ENCODE assay signal across 8 mouse cellular contexts in the genomic region with DNA sequence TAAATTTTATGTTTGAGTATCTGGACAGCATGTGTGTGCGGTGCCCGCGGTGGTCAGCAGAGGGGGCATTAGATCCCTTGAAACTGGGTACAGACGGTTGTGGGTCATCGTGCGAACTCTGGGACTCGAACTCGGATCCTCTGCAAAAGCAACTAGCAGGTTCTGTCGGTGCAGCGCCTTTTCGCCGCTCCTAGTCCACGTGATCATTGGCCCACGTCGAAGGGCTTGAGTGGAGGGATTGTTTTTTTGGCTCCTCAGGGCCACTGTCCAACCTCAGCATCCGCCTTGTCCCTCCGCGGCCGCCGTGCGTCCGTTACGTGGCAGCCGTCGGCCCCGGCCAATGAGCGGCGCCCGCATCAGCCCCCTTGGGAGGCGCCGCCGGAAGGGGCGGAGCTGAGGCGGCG. TPM values are rescaled to one million over a fixed set of nuclear protein-coding genes. Genes with fewer than 3 reads are reported as not detected.
DNase-seq lines count a peak whose midpoint lies in the region; ATAC-seq and TF ChIP-seq lines count a peak whose summit lies in the region.

Gene Tmed2, plus strand, starts transcription at position 313 of the 404 bp plus-strand sequence.

- peak; percentile 59 for TF ChIP-seq EP300 in liver, embryonic 14.5 days (IDR thresholded peaks at IDR 0.05; ENCODE audit: low read depth)
- TF ChIP-seq EP300 in stomach, postnatal 0 days (optimal IDR thresholded peaks at IDR 0.05), result no peak

- H3K27ac ChIP-seq in forebrain, embryonic 10.5 days, result peak within 1 kb of the TSS; percentile 91
- H3K27ac ChIP-seq in heart, embryonic 15.5 days, result peak within 1 kb of the TSS; percentile 84
- H3K27ac ChIP-seq in liver, embryonic 14.5 days, result peak within 1 kb of the TSS; percentile 62
- peak within 1 kb of the TSS; percentile 56 for H3K27ac ChIP-seq in neural tube, embryonic 11.5 days (ENCODE audit: low read depth, low read length)
- peak within 1 kb of the TSS; percentile 96 for H3K27ac ChIP-seq in stomach, postnatal 0 days (replicated peaks)

- ATAC-seq in heart, embryonic 15.5 days (replicated peaks; ENCODE audit: insufficient number of reproducible peaks, insufficient read depth, low FRiP score, low read depth), result peak; percentile 92
- ATAC-seq in liver, embryonic 14.5 days (ENCODE audit: insufficient read depth), result peak; percentile 94
- peak; percentile 95 for ATAC-seq in neural tube, embryonic 11.5 days (ENCODE audit: insufficient read depth, low FRiP score, low TSS enrichment)
- ATAC-seq in stomach, postnatal 0 days (ENCODE audit: low FRiP score, low TSS enrichment), result peak; percentile 94

- H3K36me3 ChIP-seq in forebrain, embryonic 10.5 days (replicated peaks), result peaks cover 32% of the 10 kb centered on the region
- peaks cover 24% of the 10 kb centered on the region for H3K36me3 ChIP-seq in heart, embryonic 15.5 days
- peaks cover 26% of the 10 kb centered on the region for H3K36me3 ChIP-seq in liver, embryonic 14.5 days (replicated peaks; ENCODE audit: control insufficient read depth, insufficient read depth, low read depth)
- peaks cover 10% of the 10 kb centered on the region; the same call in 1 of the 2 replicates for H3K36me3 ChIP-seq in neural tube, embryonic 11.5 days (ENCODE audit: control insufficient read depth, insufficient read depth, low read length)
- H3K36me3 ChIP-seq in stomach, postnatal 0 days (ENCODE audit: control insufficient read depth, insufficient read depth, low read length), result peaks cover 12% of the 10 kb centered on the region

- H3K9me3 ChIP-seq in forebrain, embryonic 10.5 days, result no peaks in the 10 kb centered on the region
- no peaks in the 10 kb centered on the region for H3K9me3 ChIP-seq in heart, embryonic 15.5 days (replicated peaks)
- no peaks in the 10 kb centered on the region for H3K9me3 ChIP-seq in liver, embryonic 14.5 days (ENCODE audit: control insufficient read depth, low read length)
- H3K9me3 ChIP-seq in neural tube, embryonic 11.5 days (ENCODE audit: control insufficient read depth, low read length), result no peaks in the 10 kb centered on the region
- H3K9me3 ChIP-seq in stomach, postnatal 0 days (ENCODE audit: control insufficient read depth, low read length), result no peaks in the 10 kb centered on the region

- TF ChIP-seq CTCF in liver, embryonic 14.5 days (IDR thresholded peaks at IDR 0.05; ENCODE audit: low read depth), result peak; percentile 61
- TF ChIP-seq CTCF in stomach, postnatal 0 days (IDR thresholded peaks at IDR 0.05; ENCODE audit: low read depth), result peak; percentile 58

- peak within 1 kb of the TSS; percentile 62 for H3K4me2 ChIP-seq in heart, embryonic 15.5 days
- H3K4me2 ChIP-seq in liver, embryonic 14.5 days (ENCODE audit: low read depth), result peak within 1 kb of the TSS; percentile 88
- peak within 1 kb of the TSS; percentile 70 for H3K4me2 ChIP-seq in neural tube, embryonic 11.5 days (ENCODE audit: low read depth)
- H3K4me2 ChIP-seq in stomach, postnatal 0 days (replicated peaks; ENCODE audit: low read depth), result peak within 1 kb of the TSS; percentile 62

- peaks cover 23% of the 10 kb centered on the region for H3K4me1 ChIP-seq in forebrain, embryonic 10.5 days
- peaks cover 20% of the 10 kb centered on the region for H3K4me1 ChIP-seq in heart, embryonic 15.5 days (replicated peaks)
- H3K4me1 ChIP-seq in liver, embryonic 14.5 days (replicated peaks; ENCODE audit: control insufficient read depth in 2 of 2, insufficient read depth in 2 of 2, low read length in 1 of 2), result peaks cover 9 to 11% of the 10 kb centered on the region in 2 experiments
- H3K4me1 ChIP-seq in neural tube, embryonic 11.5 days (ENCODE audit: control insufficient read depth, insufficient read depth, low read length), result peaks cover 5% of the 10 kb centered on the region; the same call in 1 of the 2 replicates
- no peaks in the 10 kb centered on the region for H3K4me1 ChIP-seq in stomach, postnatal 0 days (replicated peaks; ENCODE audit: control insufficient read depth, insufficient read depth)

- H3K27me3 ChIP-seq in forebrain, embryonic 10.5 days (ENCODE audit: poor library complexity, severe bottlenecking), result no peaks in the 10 kb centered on the region; the same call in 1 of the 2 replicates
- no peaks in the 10 kb centered on the region for H3K27me3 ChIP-seq in heart, embryonic 15.5 days
- H3K27me3 ChIP-seq in liver, embryonic 14.5 days (ENCODE audit: control insufficient read depth, insufficient read depth, low read length), result no peaks in the 10 kb centered on the region
- H3K27me3 ChIP-seq in neural tube, embryonic 11.5 days (ENCODE audit: control insufficient read depth, insufficient read depth, low read length), result no peaks in the 10 kb centered on the region
- H3K27me3 ChIP-seq in stomach, postnatal 0 days (ENCODE audit: control insufficient read depth, insufficient read depth, low read length), result no peaks in the 10 kb centered on the region

- under 1% methylated on average over 35 of the region's 35 CpGs for WGBS in forebrain, embryonic 10.5 days
- under 1% methylated on average over 35 of the region's 35 CpGs for WGBS in heart, embryonic 15.5 days
- WGBS in liver, embryonic 14.5 days (ENCODE audit: insufficient replicate concordance), result under 1% methylated on average over 35 of the region's 35 CpGs
- WGBS in neural tube, embryonic 11.5 days, result under 1% methylated on average over 35 of the region's 35 CpGs
- WGBS in stomach, postnatal 0 days, result under 1% methylated on average over 35 of the region's 35 CpGs

- peak within 1 kb of the TSS; percentile 82 for H3K9ac ChIP-seq in heart, embryonic 15.5 days
- peak within 1 kb of the TSS; percentile 96 for H3K9ac ChIP-seq in liver, embryonic 14.5 days (replicated peaks)
- peak within 1 kb of the TSS; percentile 87 for H3K9ac ChIP-seq in neural tube, embryonic 11.5 days (ENCODE audit: low read length)
- peak within 1 kb of the TSS; percentile 89 for H3K9ac ChIP-seq in stomach, postnatal 0 days (ENCODE audit: low read length)

- H3K4me3 ChIP-seq in forebrain, embryonic 10.5 days, result peak within 1 kb of the TSS; percentile 90
- H3K4me3 ChIP-seq in heart, embryonic 15.5 days, result peak within 1 kb of the TSS; percentile 79
- peak within 1 kb of the TSS; percentile 98 to 99 for H3K4me3 ChIP-seq in liver, embryonic 14.5 days (ENCODE audit: insufficient read depth in 1 of 2, low read depth in 2 of 2, low read length in 2 of 2)
- H3K4me3 ChIP-seq in neural tube, embryonic 11.5 days (ENCODE audit: low read depth, low read length), result peak within 1 kb of the TSS; percentile 98
- H3K4me3 ChIP-seq in stomach, postnatal 0 days (ENCODE audit: low read depth, low read length), result peak within 1 kb of the TSS; percentile 72

- peak; percentile 86 to 87 for DNase-seq in CD8-positive naive resting alpha-beta T cell, adult 2 months (ENCODE audit: low read depth in 2 of 2, low spot score in 2 of 2)
- peak; percentile 86 for DNase-seq in c-Kit-positive CD71-negative TER-119-negative erythroid progenitor cells, embryonic 14.5 days (ENCODE audit: low read depth)
- DNase-seq in forebrain, embryonic 10.5 days (ENCODE audit: extremely low spot score, low spot score), result peak; percentile 91
- peak; percentile 95 to 99 for DNase-seq in kidney, postnatal 25 days
- DNase-seq in liver, embryonic 14.5 days (ENCODE audit: low read depth in 3 of 3, low spot score in 3 of 3), result peak; percentile 90
- peak; percentile 97 for DNase-seq in neural tube, embryonic 11.5 days (ENCODE audit: low spot score)
- DNase-seq in stomach, postnatal 0 days (ENCODE audit: low spot score), result peak; percentile 96

RNA-seq across cellular contexts. Expression of gene Tmed2, which starts in this region (rescaled TPM):
- polyA plus RNA-seq in forebrain, embryonic 10.5 days (2016; fragmentation: Nextera tagmentation; extraction: Ambion mirVana), result 474 and 480 TPM in 2 replicates
- 409 and 423 TPM in 2 replicates for polyA plus RNA-seq in heart, embryonic 15.5 days (2015; fragmentation: Nextera tagmentation; extraction: Ambion mirVana)
- polyA plus RNA-seq in liver, embryonic 14.5 days (2012; rRNA removed), result 76.9 and 99.9 TPM in 2 replicates
- 321 and 328 TPM in 2 replicates for polyA plus RNA-seq in liver, embryonic 14.5 days (2014; fragmentation: Nextera tagmentation; extraction: Ambion mirVana)
- polyA plus RNA-seq in neural tube, embryonic 11.5 days (2014; fragmentation: Nextera tagmentation; extraction: Ambion mirVana), result 480 and 486 TPM in 2 replicates
- 544 and 572 TPM in 2 replicates for polyA plus RNA-seq in stomach, postnatal 0 days (2015; fragmentation: Nextera tagmentation; extraction: Ambion mirVana)

Comparison
In these comparisons a context has a peak if more than half of its experiments do, and no peak if none do; other contexts are left out.
1. Peak in every context shown above with its lines: DNase-seq, ATAC-seq, H3K4me3 ChIP-seq and H3K27ac ChIP-seq.